In genomic region chr11:80479906-80480866, GRCm38 (mm10) we compare ENCODE assay signal across 11 mouse cellular contexts. TPM values are rescaled to one million over a fixed set of nuclear protein-coding genes. Genes with fewer than 3 reads are reported as not detected.
DNase-seq lines count a peak whose midpoint lies in the region; ATAC-seq and TF ChIP-seq lines count a peak whose summit lies in the region.
"Had no signal": no experiment of that assay in that cellular context is flagged by ENCODE, and none has a peak within 500 bp of the region (broad histone marks: within the 10 kb centered on the region; RNA-seq: fewer than 3 reads in every experiment).

No protein-coding gene starts in this region.

- no peak overlapping the region for H3K4me3 ChIP-seq in lung, embryonic 14.5 days (ENCODE audit: low read depth, low read length)
- no peak overlapping the region for H3K4me3 ChIP-seq in lung, postnatal 0 days (ENCODE audit: low read depth, low read length)
- peak overlapping the region; percentile 72 for H3K4me3 ChIP-seq in embryonic facial prominence, embryonic 11.5 days (ENCODE audit: low read depth, low read length)
- peak overlapping the region; percentile 75 for H3K4me3 ChIP-seq in hindbrain, embryonic 15.5 days
- H3K4me3 ChIP-seq in neural tube, embryonic 12.5 days, result peak overlapping the region; percentile 82
- no peak overlapping the region for H3K4me3 ChIP-seq in kidney, adult 2 months (ENCODE audit: insufficient read depth, low read depth, low read length)
- H3K4me3 ChIP-seq in heart, embryonic 10.5 days, result no peak overlapping the region
- H3K4me3 ChIP-seq: stomach, embryonic 15.5 days had no signal

- no peaks in the 10 kb centered on the region for H3K27me3 ChIP-seq in lung, embryonic 14.5 days (ENCODE audit: insufficient read depth, low read length)
- H3K27me3 ChIP-seq in lung, postnatal 0 days (replicated peaks; ENCODE audit: insufficient read depth, low read length), result no peaks in the 10 kb centered on the region
- 0 out of 2 replicates have a peak, but pooled peaks cover 3% of the 10 kb centered on the region for H3K27me3 ChIP-seq in embryonic facial prominence, embryonic 11.5 days (ENCODE audit: control insufficient read depth, insufficient read depth, low read length)
- no peaks in the 10 kb centered on the region for H3K27me3 ChIP-seq in hindbrain, embryonic 15.5 days
- H3K27me3 ChIP-seq in neural tube, embryonic 12.5 days (replicated peaks), result peaks cover 14% of the 10 kb centered on the region; the same call in 1 of the 2 replicates
- H3K27me3 ChIP-seq in kidney, adult 2 months (replicated peaks; ENCODE audit: control insufficient read depth, insufficient read depth, low read length), result no peaks in the 10 kb centered on the region
- peaks cover 37% of the 10 kb centered on the region for H3K27me3 ChIP-seq in heart, embryonic 10.5 days (ENCODE audit: insufficient read depth, poor library complexity, severe bottlenecking)

- DNase-seq in lung, embryonic 14.5 days, result no peak
- no peak for DNase-seq in lung, postnatal 0 days (ENCODE audit: low spot score)
- no peak for DNase-seq in embryonic facial prominence, embryonic 11.5 days (ENCODE audit: low spot score)
- no peak for DNase-seq in heart, adult 9 months (ENCODE audit: low spot score in 2 of 2)
- no peak for DNase-seq in kidney, adult 2 months
- DNase-seq in heart, embryonic 10.5 days (ENCODE audit: low spot score), result no peak
- DNase-seq: layer of hippocampus, adult 9-11 months; lung, postnatal 10 days had no signal

- H3K9me3 ChIP-seq in lung, embryonic 14.5 days (ENCODE audit: low read depth, low read length), result no peaks in the 10 kb centered on the region
- no peaks in the 10 kb centered on the region for H3K9me3 ChIP-seq in lung, postnatal 0 days (ENCODE audit: low read length)
- H3K9me3 ChIP-seq in embryonic facial prominence, embryonic 11.5 days (replicated peaks; ENCODE audit: control insufficient read depth, low read length), result no peaks in the 10 kb centered on the region
- no peaks in the 10 kb centered on the region for H3K9me3 ChIP-seq in hindbrain, embryonic 15.5 days
- H3K9me3 ChIP-seq in neural tube, embryonic 12.5 days, result no peaks in the 10 kb centered on the region
- no peaks in the 10 kb centered on the region for H3K9me3 ChIP-seq in heart, embryonic 10.5 days
- H3K9me3 ChIP-seq: stomach, embryonic 15.5 days had no signal

- TF ChIP-seq CTCF in lung, embryonic 14.5 days (IDR thresholded peaks at IDR 0.05; ENCODE audit: low read depth), result no peak
- no peak for TF ChIP-seq CTCF in lung, postnatal 0 days (IDR thresholded peaks at IDR 0.05)
- no peak for TF ChIP-seq CTCF in kidney, adult 2 months (conservative IDR thresholded peaks at IDR 0.05; ENCODE audit: insufficient read depth, insufficient read length, low read depth, low read length)

- no peak overlapping the region for H3K27ac ChIP-seq in lung, embryonic 14.5 days (ENCODE audit: low read depth)
- no peak overlapping the region for H3K27ac ChIP-seq in lung, postnatal 0 days (ENCODE audit: low read length)
- no peak overlapping the region for H3K27ac ChIP-seq in embryonic facial prominence, embryonic 11.5 days (replicated peaks; ENCODE audit: low read depth, low read length)
- H3K27ac ChIP-seq in hindbrain, embryonic 15.5 days (replicated peaks), result peak overlapping the region; percentile 98
- no peak overlapping the region for H3K27ac ChIP-seq in neural tube, embryonic 12.5 days
- H3K27ac ChIP-seq in kidney, adult 2 months (ENCODE audit: insufficient read depth, low read depth, low read length), result no peak overlapping the region
- H3K27ac ChIP-seq in heart, embryonic 10.5 days, result no peak overlapping the region
- H3K27ac ChIP-seq: stomach, embryonic 15.5 days had no signal

- 0 out of 2 replicates have a peak, but pooled peaks cover 3% of the 10 kb centered on the region for H3K36me3 ChIP-seq in lung, embryonic 14.5 days (ENCODE audit: insufficient read depth)
- H3K36me3 ChIP-seq in lung, postnatal 0 days (ENCODE audit: insufficient read depth, low read length), result no peaks in the 10 kb centered on the region
- H3K36me3 ChIP-seq in embryonic facial prominence, embryonic 11.5 days (replicated peaks; ENCODE audit: control insufficient read depth, insufficient read depth, low read depth, low read length), result no peaks in the 10 kb centered on the region; the same call in 1 of the 2 replicates
- no peaks in the 10 kb centered on the region for H3K36me3 ChIP-seq in hindbrain, embryonic 15.5 days
- peaks cover 5% of the 10 kb centered on the region for H3K36me3 ChIP-seq in neural tube, embryonic 12.5 days
- no peaks in the 10 kb centered on the region for H3K36me3 ChIP-seq in kidney, adult 2 months (ENCODE audit: control insufficient read depth, insufficient read depth, low read length)
- H3K36me3 ChIP-seq in heart, embryonic 10.5 days, result no peaks in the 10 kb centered on the region
- H3K36me3 ChIP-seq: stomach, embryonic 15.5 days had no signal

- no peak overlapping the region; the same call in 1 of the 2 replicates for H3K9ac ChIP-seq in lung, embryonic 14.5 days
- H3K9ac ChIP-seq in lung, postnatal 0 days (replicated peaks; ENCODE audit: low read depth), result no peak overlapping the region
- peak overlapping the region; percentile 32 for H3K9ac ChIP-seq in embryonic facial prominence, embryonic 11.5 days (replicated peaks; ENCODE audit: low read length)
- peak overlapping the region; percentile 95 for H3K9ac ChIP-seq in hindbrain, embryonic 15.5 days
- peak overlapping the region; percentile 95 for H3K9ac ChIP-seq in neural tube, embryonic 12.5 days
- H3K9ac ChIP-seq: stomach, embryonic 15.5 days had no signal

- peak overlapping the region; percentile 99; the same call in 1 of the 2 replicates for H3K4me2 ChIP-seq in lung, embryonic 14.5 days
- H3K4me2 ChIP-seq in lung, postnatal 0 days (replicated peaks; ENCODE audit: low read depth, low read length), result no peak overlapping the region
- H3K4me2 ChIP-seq in embryonic facial prominence, embryonic 11.5 days (ENCODE audit: low read depth, low read length), result peak overlapping the region; percentile 93
- H3K4me2 ChIP-seq in hindbrain, embryonic 15.5 days, result peak overlapping the region; percentile 94
- peak overlapping the region; percentile 81 for H3K4me2 ChIP-seq in neural tube, embryonic 12.5 days (replicated peaks)
- H3K4me2 ChIP-seq: stomach, embryonic 15.5 days had no signal

- WGBS in lung, embryonic 14.5 days, result 71% methylated on average over 31 of the region's 31 CpGs
- 81% methylated on average over 31 of the region's 31 CpGs for WGBS in lung, postnatal 0 days
- WGBS in embryonic facial prominence, embryonic 11.5 days, result 79% methylated on average over 31 of the region's 31 CpGs
- WGBS in hindbrain, embryonic 15.5 days, result 38% methylated on average over 31 of the region's 31 CpGs
- 77% methylated on average over 31 of the region's 31 CpGs for whole genome bisulfite sequencing in neural tube, embryonic 12.5 days
- 91% methylated on average over 31 of the region's 31 CpGs for WGBS in kidney, adult 2 months
- WGBS in heart, embryonic 10.5 days, result 85% methylated on average over 31 of the region's 31 CpGs

- ATAC-seq in lung, embryonic 14.5 days (ENCODE audit: insufficient read depth), result no peak
- no peak for ATAC-seq in lung, postnatal 0 days
- ATAC-seq in embryonic facial prominence, embryonic 11.5 days (replicated peaks; ENCODE audit: insufficient number of reproducible peaks, low FRiP score, low TSS enrichment, low read depth), result no peak
- no peak for ATAC-seq in hindbrain, embryonic 15.5 days (ENCODE audit: low FRiP score, low read depth)
- no peak for ATAC-seq in neural tube, embryonic 12.5 days (ENCODE audit: low FRiP score, low read depth)

- 0 out of 2 replicates have a peak, but pooled peaks cover 4% of the 10 kb centered on the region for H3K4me1 ChIP-seq in lung, embryonic 14.5 days (ENCODE audit: insufficient read depth)
- H3K4me1 ChIP-seq in lung, postnatal 0 days (ENCODE audit: insufficient read depth, low read depth, low read length), result peaks cover 11% of the 10 kb centered on the region
- H3K4me1 ChIP-seq in embryonic facial prominence, embryonic 11.5 days (ENCODE audit: control insufficient read depth, insufficient read depth, low read length), result peaks cover 15% of the 10 kb centered on the region; the same call in 1 of the 2 replicates
- peaks cover 57% of the 10 kb centered on the region for H3K4me1 ChIP-seq in hindbrain, embryonic 15.5 days (replicated peaks)
- H3K4me1 ChIP-seq in neural tube, embryonic 12.5 days, result peaks cover 50% of the 10 kb centered on the region
- H3K4me1 ChIP-seq in kidney, adult 2 months (ENCODE audit: control insufficient read depth, insufficient read depth, low read length), result peaks cover 6% of the 10 kb centered on the region; the same call in 1 of the 2 replicates
- peaks cover 38% of the 10 kb centered on the region for H3K4me1 ChIP-seq in heart, embryonic 10.5 days

- no peak for TF ChIP-seq EP300 in lung, postnatal 0 days (IDR thresholded peaks at IDR 0.05)

- TF ChIP-seq POLR2A in kidney, adult 2 months (IDR thresholded peaks at IDR 0.05; ENCODE audit: low read depth, low read length), result no peak

RNA-seq across cellular contexts. Expression of gene Cdk5r1, which starts 3.4 kb away (rescaled TPM):
- 0.88 and 0.96 TPM in 2 replicates for polyA plus RNA-seq in lung, embryonic 14.5 days (2014; fragmentation: Nextera tagmentation; extraction: Ambion mirVana)
- polyA plus RNA-seq in lung, postnatal 0 days (2015; fragmentation: Nextera tagmentation; extraction: Ambion mirVana), result 0.39 and 0.48 TPM in 2 replicates
- polyA plus RNA-seq in embryonic facial prominence, embryonic 11.5 days (2014; fragmentation: Nextera tagmentation; extraction: Ambion mirVana), result 5.4 and 6.6 TPM in 2 replicates
- 81.6 and 90.9 TPM in 2 replicates for polyA plus RNA-seq in hindbrain, embryonic 15.5 days (2015; fragmentation: Nextera tagmentation; extraction: Ambion mirVana)
- polyA plus RNA-seq in neural tube, embryonic 12.5 days (2016; fragmentation: Nextera tagmentation; extraction: Ambion mirVana), result 73.1 and 74.2 TPM in 2 replicates
- polyA plus RNA-seq in kidney, adult 2 months (2012; rRNA removed), result 0.53 and 1.0 TPM in 2 replicates
- 0.34 and 0.72 TPM in 2 replicates for polyA plus RNA-seq in heart, embryonic 10.5 days (2016; fragmentation: Nextera tagmentation; extraction: Ambion mirVana)

RNA-seq across cellular contexts. Expression of gene Psmd11, which starts 51.8 kb away (rescaled TPM):
- polyA plus RNA-seq in lung, embryonic 14.5 days (2014; fragmentation: Nextera tagmentation; extraction: Ambion mirVana), result 296 and 301 TPM in 2 replicates
- 173 and 190 TPM in 2 replicates for polyA plus RNA-seq in lung, postnatal 0 days (2015; fragmentation: Nextera tagmentation; extraction: Ambion mirVana)
- 333 and 348 TPM in 2 replicates for polyA plus RNA-seq in embryonic facial prominence, embryonic 11.5 days (2014; fragmentation: Nextera tagmentation; extraction: Ambion mirVana)
- 264 and 269 TPM in 2 replicates for polyA plus RNA-seq in hindbrain, embryonic 15.5 days (2015; fragmentation: Nextera tagmentation; extraction: Ambion mirVana)
- 309 and 324 TPM in 2 replicates for polyA plus RNA-seq in neural tube, embryonic 12.5 days (2016; fragmentation: Nextera tagmentation; extraction: Ambion mirVana)
- 52.8 and 53.4 TPM in 2 replicates for polyA plus RNA-seq in kidney, adult 2 months (2012; rRNA removed)
- 248 and 309 TPM in 2 replicates for polyA plus RNA-seq in heart, embryonic 10.5 days (2016; fragmentation: Nextera tagmentation; extraction: Ambion mirVana)

Comparison
In these comparisons a context has a peak if more than half of its experiments do, and no peak if none do; other contexts are left out.
1. H3K4me3 ChIP-seq: peak in embryonic facial prominence, embryonic 11.5 days (single experiment), hindbrain, embryonic 15.5 days (single experiment) and neural tube, embryonic 12.5 days (single experiment); none in lung, embryonic 14.5 days (single experiment), lung, postnatal 0 days (single experiment), kidney, adult 2 months (single experiment) and heart, embryonic 10.5 days (single experiment).
2. H3K9ac ChIP-seq: peak in embryonic facial prominence, embryonic 11.5 days (single experiment), hindbrain, embryonic 15.5 days (single experiment) and neural tube, embryonic 12.5 days (single experiment); none in lung, embryonic 14.5 days (single experiment) and lung, postnatal 0 days (single experiment).